Comparison of ENCODE assay signal across 12 mouse cellular contexts in genomic region chr17:74186197-74186596, GRCm38 (mm10).
A peak's percentile ranks its signal among the peaks of the same experiment; 100 is the strongest.
DNase-seq lines count a peak whose midpoint lies in the region; ATAC-seq lines count a peak whose summit lies in the region.
"Had no signal": no experiment of that assay in that cellular context is flagged by ENCODE, and none has a peak within 500 bp of the region (broad histone marks: within the 10 kb centered on the region; RNA-seq: fewer than 3 reads in every experiment).

No protein-coding gene starts in this region.

- ATAC-seq in kidney, embryonic 16.5 days (ENCODE audit: low FRiP score, low TSS enrichment): peak; percentile 79

- no peaks in the 10 kb centered on the region for H3K27me3 ChIP-seq in kidney, embryonic 16.5 days (ENCODE audit: insufficient read depth, low read length)
- H3K27me3 ChIP-seq: embryonic facial prominence, embryonic 15.5 days; stomach, embryonic 15.5 days had no signal

- no peak for DNase-seq in kidney, adult 18-20 months
- peak; percentile 49 for DNase-seq in A20 (ENCODE audit: low read depth, low spot score)
- DNase-seq in MEL-GATA-1-ER (ENCODE audit: extremely low read depth, low read depth): peak; percentile 13
- peak; percentile 54 for DNase-seq in lung, postnatal 10 days
- no peak for DNase-seq in layer of hippocampus, adult 9-11 months
- no peak for DNase-seq in ovary, postnatal 10 days (ENCODE audit: low spot score)
- DNase-seq in right cerebral cortex, adult 2 months (ENCODE audit: low spot score in 2 of 2): no peak
- DNase-seq: heart, adult 2 months had no signal

- 63% methylated on average over 5 of the region's 5 CpGs for WGBS in kidney, embryonic 16.5 days

- no peak overlapping the region for H3K9ac ChIP-seq in kidney, embryonic 16.5 days (replicated peaks; ENCODE audit: low read length)
- H3K9ac ChIP-seq: embryonic facial prominence, embryonic 15.5 days; stomach, embryonic 15.5 days had no signal

- H3K4me2 ChIP-seq in kidney, embryonic 16.5 days (replicated peaks; ENCODE audit: low read depth, low read length): no peak overlapping the region
- H3K4me2 ChIP-seq: embryonic facial prominence, embryonic 15.5 days; stomach, embryonic 15.5 days had no signal

- H3K4me1 ChIP-seq in kidney, embryonic 16.5 days (ENCODE audit: insufficient read depth, low read length): no peaks in the 10 kb centered on the region
- H3K4me1 ChIP-seq: embryonic facial prominence, embryonic 15.5 days; stomach, embryonic 15.5 days had no signal

- 0 out of 2 replicates have a peak, but pooled peaks cover 3% of the 10 kb centered on the region for H3K36me3 ChIP-seq in kidney, embryonic 16.5 days (ENCODE audit: insufficient read depth, low read length)
- H3K36me3 ChIP-seq: embryonic facial prominence, embryonic 15.5 days; stomach, embryonic 15.5 days had no signal

- H3K27ac ChIP-seq in kidney, embryonic 16.5 days (ENCODE audit: low read length): no peak overlapping the region
- H3K27ac ChIP-seq: embryonic facial prominence, embryonic 15.5 days; heart, adult 2 months; macrophage; stomach, embryonic 15.5 days had no signal

- H3K9me3 ChIP-seq in kidney, embryonic 16.5 days (ENCODE audit: low read length): no peaks in the 10 kb centered on the region
- H3K9me3 ChIP-seq: embryonic facial prominence, embryonic 15.5 days; stomach, embryonic 15.5 days had no signal

- H3K4me3 ChIP-seq in kidney, embryonic 16.5 days (ENCODE audit: low read length): no peak overlapping the region
- H3K4me3 ChIP-seq: embryonic facial prominence, embryonic 15.5 days; heart, adult 2 months; stomach, embryonic 15.5 days had no signal

Comparison
In these comparisons a context has a peak if more than half of its experiments do, and no peak if none do; other contexts are left out.
1. DNase-seq: peak in A20 (single experiment), MEL-GATA-1-ER (single experiment) and lung, postnatal 10 days (single experiment); none in kidney, adult 18-20 months (single experiment), layer of hippocampus, adult 9-11 months (single experiment), ovary, postnatal 10 days (single experiment) and right cerebral cortex, adult 2 months (0 of 2).